Mouse (Mus musculus): ENCODE measurements around the gene Fbln5. TPM values are rescaled to one million over a fixed set of nuclear protein-coding genes. Genes with fewer than 3 reads are reported as not detected.

Fbln5 gene
- total RNA-seq (2021): 10 to 100 TPM; 26.2 to 28.3 TPM

- intact Hi-C loops (cut with DNase I): loop anchor here (5.0 kb wide), 1 partner anchor 49 kb away; no protein-coding TSS in a partner anchor
- DNase-seq (ENCODE audit: low spot score): peak; percentile 35
Observed at GRCm38 (mm10) chr12:101818608-101819370, at the start of gene Fbln5. TSS of gene Fbln5 (minus strand) at chr12:101819055.

- no peak for DNase-seq (ENCODE audit: low spot score)
- intact Hi-C loops (cut with DNase I): no loop called here
Observed at GRCm38 (mm10) chr12:101862286-101862964, 43.6 kb upstream of the Fbln5 start.

GRCm38 (mm10) chr12:101860256-101860655, 41.4 kb upstream of the Fbln5 start:
- intact Hi-C loops (cut with DNase I): no loop called here
- no peak for DNase-seq (ENCODE audit: low spot score)

GRCm38 (mm10) chr12:101858011-101858410, 39.2 kb upstream of the Fbln5 start:
- no peak for DNase-seq (ENCODE audit: low spot score)
- intact Hi-C loops (cut with DNase I): no loop called here

GRCm38 (mm10) chr12:101854336-101854735, 35.5 kb upstream of the Fbln5 start:
- intact Hi-C loops (cut with DNase I): no loop called here
- DNase-seq (ENCODE audit: low spot score): no peak

- intact Hi-C loops (cut with DNase I): no loop called here
- DNase-seq (ENCODE audit: low spot score): no peak
Observed at GRCm38 (mm10) chr12:101851846-101852564, 33.1 kb upstream of the Fbln5 start.

- no peak for DNase-seq (ENCODE audit: low spot score)
- intact Hi-C loops (cut with DNase I): no loop called here
Observed at GRCm38 (mm10) chr12:101851314-101851713, 32.5 kb upstream of the Fbln5 start.

- intact Hi-C loops (cut with DNase I): no loop called here
- DNase-seq (ENCODE audit: low spot score): no peak
Observed at GRCm38 (mm10) chr12:101836546-101837274, 17.9 kb upstream of the Fbln5 start.

GRCm38 (mm10) chr12:101834715-101835114, 15.9 kb upstream of the Fbln5 start:
- intact Hi-C loops (cut with DNase I): no loop called here
- no peak for DNase-seq (ENCODE audit: low spot score)

GRCm38 (mm10) chr12:101833776-101834175, 14.9 kb upstream of the Fbln5 start:
- intact Hi-C loops (cut with DNase I): no loop called here
- DNase-seq (ENCODE audit: low spot score): no peak

GRCm38 (mm10) chr12:101833115-101833506, 14.3 kb upstream of the Fbln5 start:
- no peak for DNase-seq (ENCODE audit: low spot score)
- intact Hi-C loops (cut with DNase I): no loop called here

- DNase-seq (ENCODE audit: low spot score): no peak
- intact Hi-C loops (cut with DNase I): no loop called here
Observed at GRCm38 (mm10) chr12:101832179-101833114, 13.6 kb upstream of the Fbln5 start.

GRCm38 (mm10) chr12:101831221-101831620, 12.4 kb upstream of the Fbln5 start:
- no peak for DNase-seq (ENCODE audit: low spot score)
- intact Hi-C loops (cut with DNase I): no loop called here

- intact Hi-C loops (cut with DNase I): no loop called here
- no peak for DNase-seq (ENCODE audit: low spot score)
Observed at GRCm38 (mm10) chr12:101823161-101823560, 4.3 kb upstream of the Fbln5 start.

GRCm38 (mm10) chr12:101821596-101821995, 2.7 kb upstream of the Fbln5 start:
- intact Hi-C loops (cut with DNase I): no loop called here
- no peak for DNase-seq (ENCODE audit: low spot score)

GRCm38 (mm10) chr12:101819570-101819969, 715 bp upstream of the Fbln5 start:
- intact Hi-C loops (cut with DNase I): loop anchor here (5.0 kb wide), 1 partner anchor 48 kb away; no protein-coding TSS in a partner anchor
- DNase-seq (ENCODE audit: low spot score): no peak

- DNase-seq (ENCODE audit: low spot score): no peak
- intact Hi-C loops (cut with DNase I): loop anchor here (5.0 kb wide), 1 partner anchor 49 kb away; no protein-coding TSS in a partner anchor
Observed at GRCm38 (mm10) chr12:101818246-101818607, 628 bp downstream of the Fbln5 start.

GRCm38 (mm10) chr12:101816810-101817209, 2.0 kb downstream of the Fbln5 start:
- intact Hi-C loops (cut with DNase I): loop anchor here (5.0 kb wide), 1 partner anchor 50 kb away; no protein-coding TSS in a partner anchor
- DNase-seq (ENCODE audit: low spot score): no peak

GRCm38 (mm10) chr12:101815796-101816195, 3.1 kb downstream of the Fbln5 start:
- DNase-seq (ENCODE audit: low spot score): no peak
- intact Hi-C loops (cut with DNase I): loop anchor here (5.0 kb wide), 1 partner anchor 52 kb away; no protein-coding TSS in a partner anchor

All from heart, postnatal 25 days (tissue).